Mouse (Mus musculus): ENCODE measurements around the gene Prm2. TPM values are rescaled to one million over a fixed set of nuclear protein-coding genes. Genes with fewer than 3 reads are reported as not detected.

Prm2 gene
- total RNA-seq (2021) (not detected), polyA plus RNA-seq (2012; rRNA removed) (4.9 and 5.7 TPM in 2 replicates)
- long read RNA-seq, result 0 reads

GRCm38 (mm10) chr16:10796034-10796433, at the start of gene Prm2:
TSS of gene Prm2 (minus strand) at chr16:10796134.
- H3K36me3 ChIP-seq (ENCODE audit: control insufficient read depth, insufficient read depth, low read length), result no peaks in the 10 kb centered on the region
- 83% methylated on average over 6 of the region's 6 CpGs for WGBS
- no peak within 1 kb of the TSS for H3K4me3 ChIP-seq
- no peak within 1 kb of the TSS for H3K9ac ChIP-seq (ENCODE audit: low read depth, low read length)
- intact Hi-C loops (cut with DNase I), result no loop called here
- no peaks in the 10 kb centered on the region for H3K4me1 ChIP-seq (ENCODE audit: control insufficient read depth, insufficient read depth, low read length)
- no peaks in the 10 kb centered on the region for H3K27me3 ChIP-seq (ENCODE audit: control insufficient read depth, insufficient read depth, low read length)
- no peak for DNase-seq
- no peaks in the 10 kb centered on the region for H3K79me2 ChIP-seq (replicated peaks; ENCODE audit: control insufficient read depth, insufficient read depth, low read length)
- H3K27ac ChIP-seq, result no peak within 1 kb of the TSS
- TF ChIP-seq CTCF (IDR thresholded peaks at IDR 0.05), result no peak
- no peak for TF ChIP-seq POLR2A (IDR thresholded peaks at IDR 0.05; ENCODE audit: insufficient read depth, low read depth, low read length)
- TF ChIP-seq EP300 (IDR thresholded peaks at IDR 0.05; ENCODE audit: insufficient read depth, low read depth, low read length), result no peak

- Histone ChIP-seq H3K36me3 (ENCODE audit: control insufficient read depth, insufficient read depth, low read length) (no peaks in the 10 kb centered on the region), H3K79me2 (replicated peaks; ENCODE audit: control insufficient read depth, insufficient read depth, low read length) (no peaks in the 10 kb centered on the region), H3K4me1 (ENCODE audit: control insufficient read depth, insufficient read depth, low read length) (peaks cover 8% of the 10 kb centered on the region), H3K27me3 (ENCODE audit: control insufficient read depth, insufficient read depth, low read length) (no peaks in the 10 kb centered on the region), H3K4me3 (peak overlapping the region; percentile 45), H3K9ac (ENCODE audit: low read depth, low read length) (no peak overlapping the region), H3K27ac (no peak overlapping the region; the same call in 1 of the 2 replicates)
- WGBS, result 31% methylated on average over 6 of the region's 6 CpGs
- intact Hi-C loops (cut with DNase I), result loop anchor here (10.0 kb wide), 1 partner anchor 179 kb away; no protein-coding TSS in a partner anchor
- DNase-seq, result no peak
- TF ChIP-seq POLR2A (IDR thresholded peaks at IDR 0.05; ENCODE audit: insufficient read depth, low read depth, low read length) (no peak), CTCF (IDR thresholded peaks at IDR 0.05) (no peak), EP300 (IDR thresholded peaks at IDR 0.05; ENCODE audit: insufficient read depth, low read depth, low read length) (no peak)
These were observed 48.4 kb upstream of the Prm2 start for GRCm38 (mm10) chr16:10844319-10844670.

DNA sequence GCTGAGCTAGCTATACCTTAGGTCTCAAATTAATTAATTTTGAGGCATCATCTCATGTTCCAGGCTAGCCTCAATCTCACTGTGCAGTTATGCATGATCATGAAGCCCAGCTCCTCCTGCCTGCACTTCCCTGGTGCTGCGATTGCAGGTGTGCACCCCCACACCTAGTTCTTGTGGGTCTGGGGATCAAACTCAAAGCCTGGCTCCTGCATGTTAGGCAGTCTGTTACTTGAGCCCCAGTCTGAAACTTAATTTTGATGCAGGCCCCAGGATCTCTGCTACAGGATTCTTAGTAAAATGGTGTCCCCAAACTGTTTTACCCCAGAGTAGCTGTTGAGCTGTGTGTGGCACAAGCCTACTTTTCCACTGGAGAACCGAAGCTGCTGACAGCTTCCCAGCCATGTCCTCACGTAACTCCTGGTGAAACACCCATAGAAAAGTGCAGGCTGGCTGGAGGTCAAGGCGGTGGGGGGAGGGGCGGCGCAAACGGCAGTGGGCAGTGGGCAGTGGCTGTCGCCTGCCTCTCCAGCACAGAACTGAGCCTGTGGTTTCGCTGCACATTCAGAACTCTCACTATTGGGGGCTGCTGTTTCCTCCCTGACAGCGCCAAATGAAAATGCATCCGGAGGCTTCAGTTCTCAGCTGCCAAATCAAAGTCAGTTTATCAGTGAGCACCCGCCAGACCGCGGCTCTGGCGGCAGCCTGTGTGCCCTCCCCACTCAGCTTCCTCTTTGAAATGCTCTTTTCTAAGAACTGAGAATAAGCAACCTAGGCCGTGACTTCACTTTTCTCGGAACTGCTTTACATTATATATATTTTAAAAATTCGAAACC, 47.8 kb upstream of the Prm2 start:
- H3K79me2 ChIP-seq (replicated peaks; ENCODE audit: control insufficient read depth, insufficient read depth, low read length), result no peaks in the 10 kb centered on the region
- peak overlapping the region; percentile 41 for H3K9ac ChIP-seq (ENCODE audit: low read depth, low read length)
- intact Hi-C loops (cut with DNase I), result loop anchor here (10.0 kb wide), 1 partner anchor 179 kb away; no protein-coding TSS in a partner anchor
- H3K4me1 ChIP-seq (ENCODE audit: control insufficient read depth, insufficient read depth, low read length), result peaks cover 5% of the 10 kb centered on the region
- H3K4me3 ChIP-seq, result peak overlapping the region; percentile 45
- H3K27ac ChIP-seq, result no peak overlapping the region; the same call in 1 of the 2 replicates
- no peak for TF ChIP-seq POLR2A (IDR thresholded peaks at IDR 0.05; ENCODE audit: insufficient read depth, low read depth, low read length)
- no peak for TF ChIP-seq CTCF (IDR thresholded peaks at IDR 0.05)
- TF ChIP-seq EP300 (IDR thresholded peaks at IDR 0.05; ENCODE audit: insufficient read depth, low read depth, low read length), result no peak
- H3K36me3 ChIP-seq (ENCODE audit: control insufficient read depth, insufficient read depth, low read length), result no peaks in the 10 kb centered on the region
- 6% methylated on average over 18 of the region's 18 CpGs for WGBS
- DNase-seq, result peak; percentile 49 to 75
- no peaks in the 10 kb centered on the region for H3K27me3 ChIP-seq (ENCODE audit: control insufficient read depth, insufficient read depth, low read length)

GRCm38 (mm10) chr16:10842282-10842855, 46.4 kb upstream of the Prm2 start:
- H3K27ac ChIP-seq, result no peak overlapping the region
- H3K36me3 ChIP-seq (ENCODE audit: control insufficient read depth, insufficient read depth, low read length), result no peaks in the 10 kb centered on the region
- intact Hi-C loops (cut with DNase I), result loop anchor here (10.0 kb wide), 1 partner anchor 178 kb away; no protein-coding TSS in a partner anchor
- H3K4me3 ChIP-seq, result no peak overlapping the region
- no peak for DNase-seq
- H3K79me2 ChIP-seq (replicated peaks; ENCODE audit: control insufficient read depth, insufficient read depth, low read length), result no peaks in the 10 kb centered on the region
- H3K27me3 ChIP-seq (ENCODE audit: control insufficient read depth, insufficient read depth, low read length), result no peaks in the 10 kb centered on the region
- 83% methylated on average over 4 of the region's 4 CpGs for WGBS
- no peak for TF ChIP-seq POLR2A (IDR thresholded peaks at IDR 0.05; ENCODE audit: insufficient read depth, low read depth, low read length)
- TF ChIP-seq EP300 (IDR thresholded peaks at IDR 0.05; ENCODE audit: insufficient read depth, low read depth, low read length), result no peak
- no peak for TF ChIP-seq CTCF (IDR thresholded peaks at IDR 0.05)
- peaks cover 7% of the 10 kb centered on the region for H3K4me1 ChIP-seq (ENCODE audit: control insufficient read depth, insufficient read depth, low read length)
- no peak overlapping the region for H3K9ac ChIP-seq (ENCODE audit: low read depth, low read length)

DNA sequence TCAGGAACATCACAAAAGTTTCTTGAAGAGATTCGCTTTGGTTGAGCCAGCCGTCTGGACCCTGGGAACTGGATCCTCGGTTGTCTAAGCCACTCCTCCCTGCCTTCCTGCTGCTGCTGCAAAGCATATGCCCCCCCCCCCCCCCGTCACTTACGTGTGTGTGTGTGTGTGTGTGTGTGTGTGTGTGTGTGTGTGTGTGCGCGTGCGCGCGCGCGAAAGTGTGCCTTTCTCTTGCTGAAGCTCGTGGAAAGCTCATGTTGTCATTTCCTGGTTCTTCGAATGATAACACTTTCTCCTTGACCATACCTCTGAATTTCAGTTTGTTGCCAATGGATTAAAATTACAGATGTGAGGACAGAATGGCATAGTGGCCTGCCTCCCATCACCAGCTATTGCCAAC, 44.1 kb upstream of the Prm2 start:
- Histone ChIP-seq H3K4me3 (no peak overlapping the region), H3K4me1 (ENCODE audit: control insufficient read depth, insufficient read depth, low read length) (peaks cover 9% of the 10 kb centered on the region), H3K36me3 (ENCODE audit: control insufficient read depth, insufficient read depth, low read length) (no peaks in the 10 kb centered on the region), H3K79me2 (replicated peaks; ENCODE audit: control insufficient read depth, insufficient read depth, low read length) (no peaks in the 10 kb centered on the region), H3K9ac (ENCODE audit: low read depth, low read length) (no peak overlapping the region), H3K27ac (no peak overlapping the region), H3K27me3 (ENCODE audit: control insufficient read depth, insufficient read depth, low read length) (no peaks in the 10 kb centered on the region)
- no peak for TF ChIP-seq EP300 (IDR thresholded peaks at IDR 0.05; ENCODE audit: insufficient read depth, low read depth, low read length)
- TF ChIP-seq POLR2A (IDR thresholded peaks at IDR 0.05; ENCODE audit: insufficient read depth, low read depth, low read length), result no peak
- no peak for TF ChIP-seq CTCF (IDR thresholded peaks at IDR 0.05)
- no peak for DNase-seq
- intact Hi-C loops (cut with DNase I), result loop anchor here (10.0 kb wide), 1 partner anchor 175 kb away; no protein-coding TSS in a partner anchor
- 72% methylated on average over 14 of the region's 14 CpGs for WGBS

All from heart, adult 2 months (tissue).